Mouse (Mus musculus): ENCODE results near the gene Golga1. TPM values are rescaled to one million over a fixed set of nuclear protein-coding genes. Genes with fewer than 3 reads are reported as not detected.

Gene Golga1
- polyA plus RNA-seq, 1 experiment from 2014 or later: 34.4 TPM

- Histone ChIP-seq H3K27me3 (ENCODE audit: control insufficient read depth, insufficient read depth, low read length) (no peaks in the 10 kb centered on the region), H3K36me3 (ENCODE audit: control insufficient read depth, insufficient read depth, low read length) (no peaks in the 10 kb centered on the region), H3K9me3 (ENCODE audit: control insufficient read depth, low read length) (no peaks in the 10 kb centered on the region), H3K27ac (ENCODE audit: low read depth, low read length) (no peak overlapping the region), H3K4me2 (no peak overlapping the region), H3K4me1 (ENCODE audit: control insufficient read depth, insufficient read depth, low read length) (no peaks in the 10 kb centered on the region), H3K9ac (ENCODE audit: low read length) (no peak overlapping the region), H3K4me3 (ENCODE audit: low read depth, low read length) (no peak overlapping the region)
- 89% methylated on average over 6 of the region's 6 CpGs for WGBS
- ATAC-seq (ENCODE audit: low FRiP score) (no peak), DNase-seq (ENCODE audit: low spot score, missing footprints) (no peak)
These were observed 77.4 kb downstream of the Golga1 start for GRCm38 (mm10) chr2:38987803-38988510.

GRCm38 (mm10) chr2:38987371-38987770, 78.0 kb downstream of the Golga1 start:
- Histone ChIP-seq H3K4me1 (ENCODE audit: control insufficient read depth, insufficient read depth, low read length) (no peaks in the 10 kb centered on the region), H3K9ac (ENCODE audit: low read length) (no peak overlapping the region), H3K4me2 (no peak overlapping the region), H3K36me3 (ENCODE audit: control insufficient read depth, insufficient read depth, low read length) (no peaks in the 10 kb centered on the region), H3K27me3 (ENCODE audit: control insufficient read depth, insufficient read depth, low read length) (no peaks in the 10 kb centered on the region), H3K4me3 (ENCODE audit: low read depth, low read length) (no peak overlapping the region), H3K27ac (ENCODE audit: low read depth, low read length) (no peak overlapping the region), H3K9me3 (ENCODE audit: control insufficient read depth, low read length) (no peaks in the 10 kb centered on the region)
- ATAC-seq (ENCODE audit: low FRiP score) (no peak), DNase-seq (ENCODE audit: low spot score, missing footprints) (no peak)
- 65% methylated on average over 1 of the region's 1 CpGs for WGBS

- Histone ChIP-seq H3K4me3 (ENCODE audit: low read depth, low read length) (no peak overlapping the region), H3K9ac (ENCODE audit: low read length) (no peak overlapping the region), H3K27ac (ENCODE audit: low read depth, low read length) (no peak overlapping the region), H3K36me3 (ENCODE audit: control insufficient read depth, insufficient read depth, low read length) (no peaks in the 10 kb centered on the region), H3K27me3 (ENCODE audit: control insufficient read depth, insufficient read depth, low read length) (no peaks in the 10 kb centered on the region), H3K4me1 (ENCODE audit: control insufficient read depth, insufficient read depth, low read length) (no peaks in the 10 kb centered on the region), H3K4me2 (no peak overlapping the region), H3K9me3 (ENCODE audit: control insufficient read depth, low read length) (no peaks in the 10 kb centered on the region)
- WGBS: 88% methylated on average over 3 of the region's 3 CpGs
- ATAC-seq (ENCODE audit: low FRiP score) (no peak), DNase-seq (ENCODE audit: low spot score, missing footprints) (no peak)
These were observed 78.8 kb downstream of the Golga1 start for GRCm38 (mm10) chr2:38986580-38986979.

- Histone ChIP-seq H3K9ac (ENCODE audit: low read length) (no peak overlapping the region), H3K4me1 (ENCODE audit: control insufficient read depth, insufficient read depth, low read length) (no peaks in the 10 kb centered on the region), H3K9me3 (ENCODE audit: control insufficient read depth, low read length) (no peaks in the 10 kb centered on the region), H3K4me2 (no peak overlapping the region), H3K4me3 (ENCODE audit: low read depth, low read length) (no peak overlapping the region), H3K36me3 (ENCODE audit: control insufficient read depth, insufficient read depth, low read length) (no peaks in the 10 kb centered on the region), H3K27ac (ENCODE audit: low read depth, low read length) (no peak overlapping the region), H3K27me3 (ENCODE audit: control insufficient read depth, insufficient read depth, low read length) (no peaks in the 10 kb centered on the region)
- 97% methylated on average over 2 of the region's 2 CpGs for WGBS
- DNase-seq (ENCODE audit: low spot score, missing footprints) (no peak), ATAC-seq (ENCODE audit: low FRiP score) (no peak)
These were observed 81.9 kb downstream of the Golga1 start for GRCm38 (mm10) chr2:38983456-38983855.

- H3K27me3 ChIP-seq (ENCODE audit: control insufficient read depth, insufficient read depth, low read length): no peaks in the 10 kb centered on the region
- H3K9ac ChIP-seq (ENCODE audit: low read length): no peak overlapping the region
- no peak overlapping the region for H3K4me2 ChIP-seq
- no peaks in the 10 kb centered on the region for H3K4me1 ChIP-seq (ENCODE audit: control insufficient read depth, insufficient read depth, low read length)
- ATAC-seq (ENCODE audit: low FRiP score): no peak
- DNase-seq (ENCODE audit: low spot score, missing footprints): no peak
- no peak overlapping the region for H3K4me3 ChIP-seq (ENCODE audit: low read depth, low read length)
- 78% methylated on average over 4 of the region's 4 CpGs for WGBS
- no peaks in the 10 kb centered on the region for H3K9me3 ChIP-seq (ENCODE audit: control insufficient read depth, low read length)
- H3K36me3 ChIP-seq (ENCODE audit: control insufficient read depth, insufficient read depth, low read length): no peaks in the 10 kb centered on the region
- H3K27ac ChIP-seq (ENCODE audit: low read depth, low read length): no peak overlapping the region
These were observed 87.5 kb downstream of the Golga1 start for GRCm38 (mm10) chr2:38977837-38978236.

- no peak for DNase-seq (ENCODE audit: low spot score, missing footprints)
- Histone ChIP-seq H3K4me3 (ENCODE audit: low read depth, low read length) (no peak overlapping the region), H3K36me3 (ENCODE audit: control insufficient read depth, insufficient read depth, low read length) (no peaks in the 10 kb centered on the region), H3K27me3 (ENCODE audit: control insufficient read depth, insufficient read depth, low read length) (no peaks in the 10 kb centered on the region), H3K4me2 (no peak overlapping the region), H3K9me3 (ENCODE audit: control insufficient read depth, low read length) (no peaks in the 10 kb centered on the region), H3K4me1 (ENCODE audit: control insufficient read depth, insufficient read depth, low read length) (no peaks in the 10 kb centered on the region), H3K27ac (ENCODE audit: low read depth, low read length) (no peak overlapping the region), H3K9ac (ENCODE audit: low read length) (no peak overlapping the region)
- 84% methylated on average over 21 of the region's 21 CpGs for WGBS
- no peak for ATAC-seq (ENCODE audit: low FRiP score)
These were observed 89.2 kb downstream of the Golga1 start for GRCm38 (mm10) chr2:38975941-38976805.

- Histone ChIP-seq H3K4me3 (ENCODE audit: low read depth, low read length) (no peak overlapping the region), H3K4me1 (ENCODE audit: control insufficient read depth, insufficient read depth, low read length) (no peaks in the 10 kb centered on the region), H3K4me2 (no peak overlapping the region), H3K9me3 (ENCODE audit: control insufficient read depth, low read length) (no peaks in the 10 kb centered on the region), H3K9ac (ENCODE audit: low read length) (no peak overlapping the region), H3K36me3 (ENCODE audit: control insufficient read depth, insufficient read depth, low read length) (no peaks in the 10 kb centered on the region), H3K27me3 (ENCODE audit: control insufficient read depth, insufficient read depth, low read length) (no peaks in the 10 kb centered on the region), H3K27ac (ENCODE audit: low read depth, low read length) (no peak overlapping the region)
- ATAC-seq (ENCODE audit: low FRiP score) (no peak), DNase-seq (ENCODE audit: low spot score, missing footprints) (no peak)
- WGBS: 80% methylated on average over 3 of the region's 3 CpGs
These were observed 90.2 kb downstream of the Golga1 start for GRCm38 (mm10) chr2:38975181-38975580.

- no peaks in the 10 kb centered on the region for H3K27me3 ChIP-seq (ENCODE audit: control insufficient read depth, insufficient read depth, low read length)
- 51% methylated on average over 2 of the region's 2 CpGs for WGBS
- no peak overlapping the region for H3K9ac ChIP-seq (ENCODE audit: low read length)
- ATAC-seq (ENCODE audit: low FRiP score): no peak
- H3K27ac ChIP-seq (ENCODE audit: low read depth, low read length): no peak overlapping the region
- no peak for DNase-seq (ENCODE audit: low spot score, missing footprints)
- no peak overlapping the region for H3K4me3 ChIP-seq (ENCODE audit: low read depth, low read length)
- H3K4me2 ChIP-seq: no peak overlapping the region
- no peaks in the 10 kb centered on the region for H3K9me3 ChIP-seq (ENCODE audit: control insufficient read depth, low read length)
- H3K4me1 ChIP-seq (ENCODE audit: control insufficient read depth, insufficient read depth, low read length): no peaks in the 10 kb centered on the region
- H3K36me3 ChIP-seq (ENCODE audit: control insufficient read depth, insufficient read depth, low read length): no peaks in the 10 kb centered on the region
These were observed 91.2 kb downstream of the Golga1 start for GRCm38 (mm10) chr2:38974171-38974570.

- Histone ChIP-seq H3K27me3 (ENCODE audit: control insufficient read depth, insufficient read depth, low read length) (no peaks in the 10 kb centered on the region), H3K9ac (ENCODE audit: low read length) (no peak overlapping the region), H3K36me3 (ENCODE audit: control insufficient read depth, insufficient read depth, low read length) (no peaks in the 10 kb centered on the region), H3K4me2 (no peak overlapping the region), H3K27ac (ENCODE audit: low read depth, low read length) (no peak overlapping the region), H3K9me3 (ENCODE audit: control insufficient read depth, low read length) (no peaks in the 10 kb centered on the region), H3K4me3 (ENCODE audit: low read depth, low read length) (no peak overlapping the region), H3K4me1 (ENCODE audit: control insufficient read depth, insufficient read depth, low read length) (no peaks in the 10 kb centered on the region)
- ATAC-seq (ENCODE audit: low FRiP score) (no peak), DNase-seq (ENCODE audit: low spot score, missing footprints) (no peak)
- 88% methylated on average over 7 of the region's 7 CpGs for WGBS
These were observed 91.6 kb downstream of the Golga1 start for GRCm38 (mm10) chr2:38973701-38974100.
